Mouse (Mus musculus) stomach, postnatal 0 days (tissue): ENCODE measurements around the gene D130052B06Rik.

ENCODE experiments used
- CTCF ChIP-seq: IDR thresholded peaks from 2 replicates; pipeline ENCODE4 v1.5.1; 2016; ENCODE audit warnings: antibody characterized with exemption, low read depth, mild to moderate bottlenecking, moderate library complexity
- EP300 ChIP-seq: optimal IDR thresholded peaks from 2 replicates; pipeline ENCODE3; 2016; ENCODE audit warnings: antibody characterized with exemption

DNA sequence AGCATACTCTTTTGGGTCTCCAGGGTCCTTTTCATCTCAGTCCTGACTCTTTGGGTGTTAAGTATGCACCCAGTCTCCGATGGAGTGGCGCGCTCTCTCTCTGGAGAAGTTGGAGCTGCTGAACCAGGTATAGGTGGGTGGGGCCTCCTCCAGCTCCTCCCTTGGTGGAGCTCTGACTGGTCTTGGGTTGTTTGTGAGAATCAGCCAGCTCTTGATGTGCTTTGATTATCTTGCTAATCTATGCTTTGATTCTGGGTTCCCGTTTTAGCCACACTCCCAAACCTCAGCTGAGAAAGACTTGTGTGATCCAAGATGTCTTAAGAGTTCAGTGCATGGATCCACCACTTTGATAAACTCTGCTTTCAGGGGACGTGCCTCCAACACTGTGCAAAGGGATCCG lies 20.2 kb upstream of the D130052B06Rik start, which contains the start of gene Gabrp:
- TF ChIP-seq CTCF (no peak), EP300 (no peak)
